Mouse (Mus musculus): ENCODE data around the gene Ube2s. TPM values are rescaled to one million over a fixed set of nuclear protein-coding genes. Genes with fewer than 3 reads are reported as not detected.
A peak's percentile ranks its signal among the peaks of the same experiment; 100 is the strongest.

Gene Ube2s
- polyA plus RNA-seq, 1 experiment from 2014 or later = 426 TPM

DNA sequence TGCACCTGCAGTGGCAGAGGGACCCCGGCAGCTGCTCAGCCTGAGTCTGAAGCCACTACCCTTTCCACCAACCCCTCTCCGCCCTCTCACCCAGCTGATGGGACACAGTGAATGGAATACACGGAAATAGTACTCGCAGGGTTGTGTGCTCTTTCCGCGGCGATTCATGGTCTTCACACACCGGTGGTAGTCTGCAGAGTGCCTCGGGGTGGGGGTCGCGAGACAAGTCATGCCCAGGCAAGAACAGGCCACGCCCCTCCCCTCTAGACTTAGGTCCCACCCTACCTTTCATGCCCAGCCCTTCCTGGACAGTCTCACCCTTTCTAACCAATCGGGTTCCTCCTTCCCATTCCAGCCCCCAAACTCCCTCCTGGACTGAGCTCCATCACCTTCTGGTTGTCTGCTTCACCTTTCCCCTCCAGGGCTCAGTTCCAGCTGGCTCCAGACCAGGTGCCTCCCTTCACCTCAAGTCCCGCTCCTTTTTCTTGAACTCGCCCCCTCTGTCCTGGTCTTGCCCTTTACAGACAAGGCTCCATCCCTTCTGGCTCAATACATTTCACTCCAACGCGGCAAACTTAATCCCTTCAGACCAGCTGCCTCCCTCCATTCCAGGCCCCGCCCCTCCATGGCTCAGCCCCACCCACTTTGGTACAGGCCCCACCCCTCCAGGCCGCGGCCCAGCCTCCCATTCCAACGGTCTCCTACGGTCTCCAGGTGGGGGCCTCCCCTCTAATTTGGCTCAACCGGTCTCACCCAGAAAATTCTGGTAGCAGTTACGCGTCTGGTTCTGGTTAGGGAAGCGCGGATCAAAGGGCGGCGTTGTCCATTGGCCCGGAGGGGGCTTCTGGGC is 60.2 kb downstream of the Ube2s start:
- H3K27me3 ChIP-seq (ENCODE audit: low read depth, poor library complexity, severe bottlenecking) = peaks cover 13% of the 10 kb centered on the region; the same call in 1 of the 2 replicates
- peaks cover under 1% of the 10 kb centered on the region for H3K36me3 ChIP-seq
- H3K4me1 ChIP-seq = peaks cover 24% of the 10 kb centered on the region
- peak overlapping the region; percentile 82 for H3K27ac ChIP-seq (replicated peaks)
- peak; percentile 84 for DNase-seq (ENCODE audit: low spot score)
- WGBS = 2% methylated on average over 30 of the region's 30 CpGs
- peak overlapping the region; percentile 55 for H3K4me3 ChIP-seq
- peaks cover 6% of the 10 kb centered on the region for H3K9me3 ChIP-seq (replicated peaks)

DNA sequence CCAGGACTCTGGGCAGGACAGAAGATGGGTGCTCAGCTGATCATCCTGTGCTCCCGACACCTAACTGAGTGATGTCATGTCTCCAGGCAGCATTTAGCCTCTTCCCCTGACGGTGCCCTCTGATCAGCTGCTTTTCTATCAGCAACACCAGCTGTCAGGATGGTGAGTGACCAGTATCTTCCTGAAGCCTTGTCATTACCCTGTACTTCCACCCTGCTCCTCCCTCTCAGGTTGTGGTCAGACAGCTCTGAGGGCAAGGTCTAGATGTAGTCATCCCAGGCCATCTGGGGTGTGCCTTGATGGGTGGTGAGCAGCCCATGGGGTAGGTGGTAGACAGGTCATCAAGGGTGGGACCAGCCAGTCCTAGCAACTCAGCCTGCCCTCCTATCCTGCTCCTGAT is 63.2 kb downstream of the Ube2s start:
- peaks cover 27% of the 10 kb centered on the region for H3K36me3 ChIP-seq
- no peak overlapping the region for H3K4me3 ChIP-seq
- 95% methylated on average over 2 of the region's 2 CpGs for WGBS

DNA sequence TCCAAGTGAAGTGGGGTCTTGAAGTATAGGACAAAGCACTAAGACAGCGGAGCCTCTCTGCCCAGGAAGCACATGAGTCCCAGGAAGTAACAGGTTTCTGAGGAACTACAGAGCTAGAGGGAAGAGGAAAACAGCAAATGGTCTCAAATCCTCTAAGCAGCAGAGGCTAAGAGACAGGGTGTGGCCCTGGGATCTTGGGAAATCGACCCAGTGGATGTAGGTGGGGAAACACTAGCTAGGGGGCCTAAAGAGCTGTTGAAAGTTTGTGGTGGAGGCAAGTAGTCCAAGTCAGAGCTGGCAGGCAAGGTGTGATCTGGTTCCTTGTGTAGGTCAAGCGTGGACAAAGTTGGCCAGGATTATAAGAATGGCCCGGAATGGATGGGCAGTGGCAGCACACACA is 64.1 kb downstream of the Ube2s start:
- peaks cover 35% of the 10 kb centered on the region for H3K4me1 ChIP-seq
- 79% methylated on average over 4 of the region's 4 CpGs for WGBS
- no peak overlapping the region for H3K27ac ChIP-seq (replicated peaks)
- H3K27me3 ChIP-seq (ENCODE audit: low read depth, poor library complexity, severe bottlenecking) = no peaks in the 10 kb centered on the region
- no peak overlapping the region for H3K4me3 ChIP-seq
- H3K9me3 ChIP-seq (replicated peaks) = no peaks in the 10 kb centered on the region
- no peak for DNase-seq (ENCODE audit: low spot score)
- peaks cover 34% of the 10 kb centered on the region for H3K36me3 ChIP-seq

More for the DNA sequence above, 63.2 kb downstream of the Ube2s start:
- no peaks in the 10 kb centered on the region for H3K9me3 ChIP-seq (replicated peaks)
- H3K27me3 ChIP-seq (ENCODE audit: low read depth, poor library complexity, severe bottlenecking) = peaks cover 6% of the 10 kb centered on the region; the same call in 1 of the 2 replicates
- no peak overlapping the region for H3K27ac ChIP-seq (replicated peaks)
- H3K4me1 ChIP-seq = peaks cover 35% of the 10 kb centered on the region
- DNase-seq (ENCODE audit: low spot score) = no peak

DNA sequence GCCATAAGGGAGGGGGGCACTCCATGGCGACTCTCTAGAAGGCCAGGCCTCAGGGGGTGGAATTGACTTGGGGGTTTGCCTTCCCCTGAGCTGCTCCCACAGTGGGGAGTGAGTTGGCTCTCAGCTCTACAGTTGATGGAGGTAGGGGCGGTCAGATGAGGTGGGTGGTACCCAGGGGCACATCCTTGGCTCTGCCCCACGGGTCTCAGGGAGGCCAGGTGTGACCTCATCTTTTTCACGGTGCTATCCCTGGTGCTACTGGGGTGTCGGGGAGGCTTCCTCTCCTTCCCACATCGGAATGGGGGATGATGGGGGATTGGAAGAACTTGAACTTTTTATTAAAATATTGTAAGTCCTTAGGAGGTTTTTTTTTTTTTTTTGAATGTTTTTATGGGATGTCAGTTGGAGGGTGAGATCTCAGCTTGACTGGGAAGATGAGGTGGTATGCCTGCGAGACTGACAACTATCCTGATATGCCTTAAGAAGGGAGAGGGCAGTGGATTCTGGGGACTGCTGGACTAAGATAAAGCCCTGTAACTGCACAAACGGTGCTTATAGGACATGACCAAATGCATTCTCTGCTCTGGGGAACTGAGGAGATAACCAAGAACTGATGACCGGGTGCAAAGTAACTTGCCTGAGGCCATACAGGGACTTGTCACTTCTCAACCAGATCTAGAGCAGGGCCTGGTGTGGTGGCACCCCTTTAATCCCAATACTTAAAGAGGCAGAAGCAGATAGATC is 65.1 kb downstream of the Ube2s start:
- Histone ChIP-seq H3K27me3 (ENCODE audit: low read depth, poor library complexity, severe bottlenecking) (no peaks in the 10 kb centered on the region), H3K9me3 (replicated peaks) (no peaks in the 10 kb centered on the region), H3K27ac (replicated peaks) (0 out of 2 replicates have a peak overlapping the region, but pooled peaks have one; percentile 33), H3K4me1 (peaks cover 35% of the 10 kb centered on the region), H3K4me3 (no peak overlapping the region), H3K36me3 (peaks cover 44% of the 10 kb centered on the region)
- 76% methylated on average over 9 of the region's 9 CpGs for WGBS
- DNase-seq (ENCODE audit: low spot score) = no peak

DNA sequence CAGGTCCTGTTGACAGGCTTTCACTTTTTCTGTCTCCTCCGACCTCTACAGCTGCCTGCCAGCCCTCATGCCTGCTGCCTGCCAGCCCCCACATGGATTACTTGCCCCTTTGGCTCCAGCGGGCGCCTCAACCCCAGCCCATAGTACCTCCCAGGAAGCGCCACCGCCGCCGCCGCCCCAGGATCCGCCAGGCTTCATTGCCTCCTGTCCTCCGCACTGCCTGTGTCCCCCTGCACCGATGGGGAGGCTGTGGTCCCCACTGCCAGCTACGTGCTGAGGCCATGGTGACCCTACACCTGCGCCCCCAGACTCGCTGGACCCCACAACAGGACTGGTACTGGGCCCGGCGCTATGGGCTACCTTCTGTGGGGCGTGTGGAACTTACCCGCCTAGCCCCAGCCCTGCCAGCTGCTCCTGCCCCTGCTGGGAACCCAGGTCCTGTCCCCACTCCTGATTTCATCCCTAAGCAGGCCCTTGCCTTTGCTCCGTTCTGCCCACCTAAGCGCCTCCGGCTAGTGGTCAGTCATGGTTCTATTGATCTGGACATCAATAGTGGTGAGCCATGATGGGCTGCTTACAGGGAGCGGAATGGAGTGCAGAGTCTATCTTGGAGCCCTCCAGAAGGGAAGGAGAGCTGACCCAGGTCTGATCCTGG is 65.9 kb downstream of the Ube2s start:
- peaks cover 47% of the 10 kb centered on the region for H3K36me3 ChIP-seq

DNA sequence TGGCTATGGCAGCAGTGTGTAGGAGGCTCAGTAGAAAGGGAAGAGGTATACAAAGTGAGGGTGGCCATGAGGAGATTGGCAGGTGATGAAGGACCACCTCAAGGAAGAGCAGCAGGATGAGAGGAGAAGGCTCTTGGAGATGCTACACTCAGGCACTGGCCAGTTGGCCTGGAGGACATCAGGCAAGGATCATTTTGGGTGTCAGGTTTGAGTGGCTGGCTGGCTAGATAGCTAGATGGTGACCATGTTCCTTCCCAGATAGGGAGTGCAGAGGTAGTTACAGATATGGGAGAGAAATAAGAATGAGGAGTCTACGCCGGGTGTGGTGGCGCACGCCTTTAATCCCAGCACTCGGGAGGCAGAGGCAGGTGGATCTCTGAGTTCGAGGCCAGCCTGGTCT is 67.5 kb downstream of the Ube2s start:
- Histone ChIP-seq H3K27me3 (ENCODE audit: low read depth, poor library complexity, severe bottlenecking) (no peaks in the 10 kb centered on the region), H3K4me3 (no peak overlapping the region), H3K4me1 (peaks cover 42% of the 10 kb centered on the region), H3K27ac (replicated peaks) (no peak overlapping the region), H3K9me3 (replicated peaks) (no peaks in the 10 kb centered on the region), H3K36me3 (peaks cover 47% of the 10 kb centered on the region)
- DNase-seq (ENCODE audit: low spot score) = no peak
- WGBS = 91% methylated on average over 6 of the region's 6 CpGs

More for the DNA sequence above, 65.9 kb downstream of the Ube2s start:
- Histone ChIP-seq H3K27ac (replicated peaks) (peak overlapping the region; percentile 33; the same call in 1 of the 2 replicates), H3K4me1 (peaks cover 35% of the 10 kb centered on the region), H3K4me3 (no peak overlapping the region), H3K27me3 (ENCODE audit: low read depth, poor library complexity, severe bottlenecking) (no peaks in the 10 kb centered on the region), H3K9me3 (replicated peaks) (no peaks in the 10 kb centered on the region)
- 82% methylated on average over 22 of the region's 22 CpGs for WGBS
- no peak for DNase-seq (ENCODE audit: low spot score)

Other genes with a start within 250 kb of the Ube2s start
- gene Ptprh, start 208.5 kb downstream of the Ube2s start, polyA plus RNA-seq (2016; fragmentation: Nextera tagmentation; extraction: Ambion mirVana) = not detected in 2 replicates
- 1.8 and 2.8 TPM in 2 replicates for gene Tmem86b, start 181.2 kb downstream of the Ube2s start, polyA plus RNA-seq (2016; fragmentation: Nextera tagmentation; extraction: Ambion mirVana)
- 9.2 and 9.8 TPM in 2 replicates for gene Ppp6r1, start 153.6 kb downstream of the Ube2s start, polyA plus RNA-seq (2016; fragmentation: Nextera tagmentation; extraction: Ambion mirVana)
- 132 and 142 TPM in 2 replicates for gene Hspbp1, start 127.5 kb downstream of the Ube2s start, polyA plus RNA-seq (2016; fragmentation: Nextera tagmentation; extraction: Ambion mirVana)
- gene Brsk1, start 122.0 kb downstream of the Ube2s start, polyA plus RNA-seq (2016; fragmentation: Nextera tagmentation; extraction: Ambion mirVana) = 1.7 and 2.3 TPM in 2 replicates
- gene Tmem150b, start 87.3 kb downstream of the Ube2s start, polyA plus RNA-seq (2016; fragmentation: Nextera tagmentation; extraction: Ambion mirVana) = 0.10 TPM in 2 replicates
- 91.6 and 103 TPM in 2 replicates for gene Kmt5c, start 72.5 kb downstream of the Ube2s start, polyA plus RNA-seq (2016; fragmentation: Nextera tagmentation; extraction: Ambion mirVana)
- 44.1 and 46.7 TPM in 2 replicates for gene Cox6b2, start 59.5 kb downstream of the Ube2s start, polyA plus RNA-seq (2016; fragmentation: Nextera tagmentation; extraction: Ambion mirVana)
- not detected in 2 replicates for gene Fam71e2, start 41.3 kb downstream of the Ube2s start, polyA plus RNA-seq (2016; fragmentation: Nextera tagmentation; extraction: Ambion mirVana)
- 0.21 TPM in 1 of 2 replicates, not detected in the other for gene Il11, start 29.7 kb downstream of the Ube2s start, polyA plus RNA-seq (2016; fragmentation: Nextera tagmentation; extraction: Ambion mirVana)
- not detected in 2 replicates for gene Tmem190, start 29.7 kb downstream of the Ube2s start, polyA plus RNA-seq (2016; fragmentation: Nextera tagmentation; extraction: Ambion mirVana)
- 2.7 and 3.4 TPM in 2 replicates for gene Tmem238, start 22.9 kb downstream of the Ube2s start, polyA plus RNA-seq (2016; fragmentation: Nextera tagmentation; extraction: Ambion mirVana)
- 339 and 383 TPM in 2 replicates for gene Rpl28, start 19.7 kb downstream of the Ube2s start, polyA plus RNA-seq (2016; fragmentation: Nextera tagmentation; extraction: Ambion mirVana)
- 0.28 and 1.1 TPM in 2 replicates for gene Shisa7, start 32.1 kb upstream of the Ube2s start, polyA plus RNA-seq (2016; fragmentation: Nextera tagmentation; extraction: Ambion mirVana)
- gene Isoc2b, start 57.7 kb upstream of the Ube2s start, polyA plus RNA-seq (2016; fragmentation: Nextera tagmentation; extraction: Ambion mirVana) = 2.8 and 4.1 TPM in 2 replicates
- gene Isoc2a, start 64.6 kb upstream of the Ube2s start, polyA plus RNA-seq (2016; fragmentation: Nextera tagmentation; extraction: Ambion mirVana) = 0.64 and 0.70 TPM in 2 replicates
- gene Gm36210, start 93.9 kb upstream of the Ube2s start, polyA plus RNA-seq (2016; fragmentation: Nextera tagmentation; extraction: Ambion mirVana) = 0.20 TPM in 1 of 2 replicates, not detected in the other
- gene Zfp628, start 102.6 kb upstream of the Ube2s start, polyA plus RNA-seq (2016; fragmentation: Nextera tagmentation; extraction: Ambion mirVana) = 4.3 and 4.7 TPM in 2 replicates
- gene Nat14, start 109.4 kb upstream of the Ube2s start, polyA plus RNA-seq (2016; fragmentation: Nextera tagmentation; extraction: Ambion mirVana) = 10.4 and 11.6 TPM in 2 replicates
- 1.6 and 1.9 TPM in 2 replicates for gene Ssc5d, start 113.2 kb upstream of the Ube2s start, polyA plus RNA-seq (2016; fragmentation: Nextera tagmentation; extraction: Ambion mirVana)
- gene Sbk2, start 151.8 kb upstream of the Ube2s start, polyA plus RNA-seq (2016; fragmentation: Nextera tagmentation; extraction: Ambion mirVana) = 0.05 and 0.26 TPM in 2 replicates
- gene Sbk3, start 158.6 kb upstream of the Ube2s start, polyA plus RNA-seq (2016; fragmentation: Nextera tagmentation; extraction: Ambion mirVana) = not detected in 2 replicates
- gene Zfp579, start 183.6 kb upstream of the Ube2s start, polyA plus RNA-seq (2016; fragmentation: Nextera tagmentation; extraction: Ambion mirVana) = 26.2 and 35.6 TPM in 2 replicates
- 7.1 and 9.1 TPM in 2 replicates for gene Zfp524, start 201.8 kb upstream of the Ube2s start, polyA plus RNA-seq (2016; fragmentation: Nextera tagmentation; extraction: Ambion mirVana)
- 56.7 and 58.1 TPM in 2 replicates for gene Fiz1, start 202.1 kb upstream of the Ube2s start, polyA plus RNA-seq (2016; fragmentation: Nextera tagmentation; extraction: Ambion mirVana)
- 1.2 and 1.5 TPM in 2 replicates for gene Gm44973, start 202.9 kb upstream of the Ube2s start, polyA plus RNA-seq (2016; fragmentation: Nextera tagmentation; extraction: Ambion mirVana)
- gene Zfp865, start 207.8 kb upstream of the Ube2s start, polyA plus RNA-seq (2016; fragmentation: Nextera tagmentation; extraction: Ambion mirVana) = 5.2 and 5.5 TPM in 2 replicates
- 5.1 and 5.2 TPM in 2 replicates for gene Ccdc106, start 208.0 kb upstream of the Ube2s start, polyA plus RNA-seq (2016; fragmentation: Nextera tagmentation; extraction: Ambion mirVana)
- not detected in 2 replicates for gene 4632433K11Rik, start 221.5 kb upstream of the Ube2s start, polyA plus RNA-seq (2016; fragmentation: Nextera tagmentation; extraction: Ambion mirVana)
- gene Zfp784, start 225.9 kb upstream of the Ube2s start, polyA plus RNA-seq (2016; fragmentation: Nextera tagmentation; extraction: Ambion mirVana) = 2.8 and 4.2 TPM in 2 replicates
- gene Zfp580, start 238.9 kb upstream of the Ube2s start, polyA plus RNA-seq (2016; fragmentation: Nextera tagmentation; extraction: Ambion mirVana) = 41.2 and 51.2 TPM in 2 replicates
- gene U2af2, start 249.6 kb upstream of the Ube2s start, polyA plus RNA-seq (2016; fragmentation: Nextera tagmentation; extraction: Ambion mirVana) = 176 and 180 TPM in 2 replicates

Measured in midbrain, embryonic 10.5 days (tissue).